Comparison of ENCODE assay signal across 13 mouse cellular contexts in the genomic region with DNA sequence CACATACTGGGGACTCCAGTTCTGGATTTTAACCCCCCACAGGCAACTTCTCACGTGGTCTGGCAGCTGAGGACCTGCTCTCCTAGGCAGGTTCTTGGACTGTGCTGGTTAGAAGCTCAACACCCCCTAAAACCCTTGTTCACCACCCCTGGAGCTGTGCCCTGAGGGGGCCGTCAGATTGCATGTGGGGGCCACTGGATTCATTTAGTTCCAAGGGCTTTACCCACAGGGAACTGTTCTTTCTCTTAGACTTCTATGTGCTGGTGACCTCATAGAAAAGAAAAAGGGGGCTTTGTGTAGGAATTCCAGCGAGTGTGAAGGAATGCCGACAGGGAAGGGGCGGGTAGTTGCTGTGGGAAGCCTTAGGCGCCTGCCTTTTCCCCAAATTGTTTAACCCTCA. TPM values are rescaled to one million over a fixed set of nuclear protein-coding genes. Genes with fewer than 3 reads are reported as not detected.
DNase-seq lines count a peak whose midpoint lies in the region; ATAC-seq and TF ChIP-seq lines count a peak whose summit lies in the region.
"Had no signal": no experiment of that assay in that cellular context is flagged by ENCODE, and none has a peak within 500 bp of the region (broad histone marks: within the 10 kb centered on the region; RNA-seq: fewer than 3 reads in every experiment).

No protein-coding gene starts in this region.

- no peaks in the 10 kb centered on the region for H3K36me3 ChIP-seq in lung, postnatal 0 days (ENCODE audit: insufficient read depth, low read length)
- 0 out of 2 replicates have a peak, but pooled peaks cover 4% of the 10 kb centered on the region for H3K36me3 ChIP-seq in forebrain, embryonic 13.5 days (ENCODE audit: poor library complexity, severe bottlenecking)
- no peaks in the 10 kb centered on the region for H3K36me3 ChIP-seq in limb, embryonic 11.5 days (ENCODE audit: control insufficient read depth, insufficient read depth, low read length)
- H3K36me3 ChIP-seq in stomach, embryonic 16.5 days (ENCODE audit: control insufficient read depth, insufficient read depth, low read length) = 0 out of 2 replicates have a peak, but pooled peaks cover 2% of the 10 kb centered on the region
- H3K36me3 ChIP-seq in kidney, adult 2 months (ENCODE audit: control insufficient read depth, insufficient read depth, low read length) = no peaks in the 10 kb centered on the region

- no peak for DNase-seq in lung, postnatal 0 days (ENCODE audit: low spot score)
- no peak for DNase-seq in lung, adult 18-20 months
- no peak for DNase-seq in limb, embryonic 11.5 days (ENCODE audit: low spot score)
- DNase-seq in kidney, adult 2 months = no peak
- no peak for DNase-seq in spleen, postnatal 36 days (ENCODE audit: low spot score in 2 of 2)
- DNase-seq: cerebellum, adult 9-10 months; heart, adult 2 months; left cerebral cortex, postnatal 4 days; thymus, postnatal 14 days had no signal

- 39% methylated on average over 6 of the region's 6 CpGs for WGBS in lung, postnatal 0 days
- 4% methylated on average over 6 of the region's 6 CpGs for WGBS in forebrain, embryonic 13.5 days
- 41% methylated on average over 6 of the region's 6 CpGs for WGBS in limb, embryonic 11.5 days
- WGBS in stomach, embryonic 16.5 days = 31% methylated on average over 6 of the region's 6 CpGs
- WGBS in kidney, adult 2 months = 66% methylated on average over 6 of the region's 6 CpGs

- no peak for TF ChIP-seq POLR2A in kidney, adult 2 months (IDR thresholded peaks at IDR 0.05; ENCODE audit: low read depth, low read length)

- H3K4me2 ChIP-seq in lung, postnatal 0 days (replicated peaks; ENCODE audit: low read depth, low read length) = no peak overlapping the region
- peak overlapping the region; percentile 37 for H3K4me2 ChIP-seq in forebrain, embryonic 13.5 days
- H3K4me2 ChIP-seq in limb, embryonic 11.5 days (ENCODE audit: low read depth, severe bottlenecking) = peak overlapping the region; percentile 15; the same call in 1 of the 2 replicates
- peak overlapping the region; percentile 8; the same call in 1 of the 2 replicates for H3K4me2 ChIP-seq in stomach, embryonic 16.5 days (ENCODE audit: low read depth, low read length)

- no peak for TF ChIP-seq CTCF in lung, postnatal 0 days (IDR thresholded peaks at IDR 0.05)
- no peak for TF ChIP-seq CTCF in kidney, adult 2 months (conservative IDR thresholded peaks at IDR 0.05; ENCODE audit: insufficient read depth, insufficient read length, low read depth, low read length)

- peak overlapping the region; percentile 62 for H3K27ac ChIP-seq in lung, postnatal 0 days (ENCODE audit: low read length)
- H3K27ac ChIP-seq in forebrain, embryonic 13.5 days = peak overlapping the region; percentile 59
- no peak overlapping the region for H3K27ac ChIP-seq in limb, embryonic 11.5 days (replicated peaks; ENCODE audit: low read depth, low read length)
- H3K27ac ChIP-seq in stomach, embryonic 16.5 days (ENCODE audit: low read length) = peak overlapping the region; percentile 7; the same call in 1 of the 2 replicates
- no peak overlapping the region for H3K27ac ChIP-seq in kidney, adult 2 months (ENCODE audit: insufficient read depth, low read depth, low read length)
- H3K27ac ChIP-seq: heart, adult 2 months had no signal

- TF ChIP-seq EP300 in lung, postnatal 0 days (IDR thresholded peaks at IDR 0.05) = no peak

- ATAC-seq in lung, postnatal 0 days = no peak
- peak; percentile 41 for ATAC-seq in forebrain, embryonic 13.5 days
- ATAC-seq in limb, embryonic 11.5 days (ENCODE audit: insufficient number of reproducible peaks, low FRiP score, low TSS enrichment, low read depth) = no peak; the same call in 1 of the 2 replicates
- no peak for ATAC-seq in stomach, embryonic 16.5 days (ENCODE audit: insufficient read depth, low FRiP score)
- no peak for ATAC-seq in frontal cortex, adult (ENCODE audit: low TSS enrichment)
- ATAC-seq: Patski had no signal

- H3K4me1 ChIP-seq in lung, postnatal 0 days (ENCODE audit: insufficient read depth, low read depth, low read length) = peaks cover 39% of the 10 kb centered on the region
- H3K4me1 ChIP-seq in forebrain, embryonic 13.5 days = peaks cover 73% of the 10 kb centered on the region
- H3K4me1 ChIP-seq in limb, embryonic 11.5 days (ENCODE audit: control insufficient read depth, insufficient read depth, low read length) = peaks cover 27% of the 10 kb centered on the region
- peaks cover 51% of the 10 kb centered on the region for H3K4me1 ChIP-seq in stomach, embryonic 16.5 days (ENCODE audit: control insufficient read depth, insufficient read depth, low read length)
- H3K4me1 ChIP-seq in kidney, adult 2 months (ENCODE audit: control insufficient read depth, insufficient read depth, low read length) = peaks cover 7% of the 10 kb centered on the region

- H3K4me3 ChIP-seq in lung, postnatal 0 days (ENCODE audit: low read depth, low read length) = no peak overlapping the region
- H3K4me3 ChIP-seq in forebrain, embryonic 13.5 days = no peak overlapping the region
- H3K4me3 ChIP-seq in limb, embryonic 11.5 days (ENCODE audit: low read depth, low read length) = no peak overlapping the region
- H3K4me3 ChIP-seq in stomach, embryonic 16.5 days (replicated peaks; ENCODE audit: low read length) = no peak overlapping the region
- no peak overlapping the region for H3K4me3 ChIP-seq in kidney, adult 2 months (ENCODE audit: insufficient read depth, low read depth, low read length)
- H3K4me3 ChIP-seq: heart, adult 2 months had no signal

- H3K9me3 ChIP-seq in lung, postnatal 0 days (ENCODE audit: low read length) = no peaks in the 10 kb centered on the region
- H3K9me3 ChIP-seq in forebrain, embryonic 13.5 days (replicated peaks) = no peaks in the 10 kb centered on the region
- no peaks in the 10 kb centered on the region for H3K9me3 ChIP-seq in limb, embryonic 11.5 days (ENCODE audit: control insufficient read depth, low read length)
- H3K9me3 ChIP-seq in stomach, embryonic 16.5 days (replicated peaks; ENCODE audit: control insufficient read depth, low read length) = no peaks in the 10 kb centered on the region

- H3K27me3 ChIP-seq in lung, postnatal 0 days (replicated peaks; ENCODE audit: insufficient read depth, low read length) = no peaks in the 10 kb centered on the region
- H3K27me3 ChIP-seq in forebrain, embryonic 13.5 days = no peaks in the 10 kb centered on the region
- H3K27me3 ChIP-seq in limb, embryonic 11.5 days (ENCODE audit: control insufficient read depth, insufficient read depth, low read length) = no peaks in the 10 kb centered on the region
- H3K27me3 ChIP-seq in stomach, embryonic 16.5 days (ENCODE audit: control insufficient read depth, insufficient read depth, low read length) = no peaks in the 10 kb centered on the region
- H3K27me3 ChIP-seq in kidney, adult 2 months (replicated peaks; ENCODE audit: control insufficient read depth, insufficient read depth, low read length) = no peaks in the 10 kb centered on the region
- H3K27me3 ChIP-seq: Patski had no signal

- no peak overlapping the region for H3K9ac ChIP-seq in lung, postnatal 0 days (replicated peaks; ENCODE audit: low read depth)
- H3K9ac ChIP-seq in forebrain, embryonic 13.5 days = no peak overlapping the region
- no peak overlapping the region for H3K9ac ChIP-seq in limb, embryonic 11.5 days (ENCODE audit: low read length)
- peak overlapping the region; percentile 15; the same call in 1 of the 2 replicates for H3K9ac ChIP-seq in stomach, embryonic 16.5 days (ENCODE audit: low read length)

RNA-seq across cellular contexts. Expression of gene Nek6, which starts 4.0 kb away (rescaled TPM):
- 57.8 and 69.4 TPM in 2 replicates for polyA plus RNA-seq in lung, postnatal 0 days (2015; fragmentation: Nextera tagmentation; extraction: Ambion mirVana)
- polyA plus RNA-seq in forebrain, embryonic 13.5 days (2015; fragmentation: Nextera tagmentation; extraction: Ambion mirVana) = 122 and 124 TPM in 2 replicates
- polyA plus RNA-seq in limb, embryonic 11.5 days (2014; fragmentation: Nextera tagmentation; extraction: Ambion mirVana) = 107 and 108 TPM in 2 replicates
- 111 and 122 TPM in 2 replicates for polyA plus RNA-seq in stomach, embryonic 16.5 days (2015; fragmentation: Nextera tagmentation; extraction: Ambion mirVana)
- polyA plus RNA-seq in kidney, adult 2 months (2012; rRNA removed) = 15.0 and 18.6 TPM in 2 replicates

Comparison
In these comparisons a context has a peak if more than half of its experiments do, and no peak if none do; other contexts are left out.
1. H3K27ac ChIP-seq: peak in lung, postnatal 0 days (single experiment), forebrain, embryonic 13.5 days (single experiment) and stomach, embryonic 16.5 days (single experiment); none in limb, embryonic 11.5 days (single experiment) and kidney, adult 2 months (single experiment).